Mouse (Mus musculus) hematopoietic multipotent progenitor cell, adult 10-12 weeks (in vitro differentiated cells): ENCODE data around the gene Ccdc152. TPM values are rescaled to one million over a fixed set of nuclear protein-coding genes. Genes with fewer than 3 reads are reported as not detected.

ENCODE experiments used
- polyA plus RNA-seq: library from polyadenylated mRNA; stranded (reverse); fragments of >175 nt; gene quantifications from 2 replicates; pipeline ENCODE4 v1.2.3, GENCODE M21; 2012; ENCODE audit warnings: low replicate concordance

The Ccdc152 gene
- not detected in 2 replicates for polyA plus RNA-seq

DNA sequence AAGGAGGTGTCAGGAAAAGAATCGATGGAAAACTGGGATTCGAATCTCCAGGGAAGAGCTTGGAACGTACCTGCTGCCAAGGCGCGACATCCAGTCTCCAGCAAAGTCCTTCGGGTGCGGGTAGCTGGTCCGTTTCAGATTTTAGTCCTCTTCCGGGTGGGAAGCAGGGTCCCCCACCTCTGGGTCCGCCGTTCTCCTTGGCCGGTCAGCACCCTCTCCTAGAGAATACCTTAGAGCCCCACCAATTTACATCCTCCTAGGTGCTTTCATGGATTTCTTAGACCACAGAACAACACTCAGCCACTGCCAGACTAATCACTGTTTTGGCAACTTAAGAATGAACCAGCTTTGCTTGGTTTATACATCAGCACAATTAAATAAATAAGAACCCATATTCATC is at the start of gene Ccdc152:
Gene Ccdc152, minus strand, starts transcription at position 101 of the 400 bp plus-strand sequence.

DNA sequence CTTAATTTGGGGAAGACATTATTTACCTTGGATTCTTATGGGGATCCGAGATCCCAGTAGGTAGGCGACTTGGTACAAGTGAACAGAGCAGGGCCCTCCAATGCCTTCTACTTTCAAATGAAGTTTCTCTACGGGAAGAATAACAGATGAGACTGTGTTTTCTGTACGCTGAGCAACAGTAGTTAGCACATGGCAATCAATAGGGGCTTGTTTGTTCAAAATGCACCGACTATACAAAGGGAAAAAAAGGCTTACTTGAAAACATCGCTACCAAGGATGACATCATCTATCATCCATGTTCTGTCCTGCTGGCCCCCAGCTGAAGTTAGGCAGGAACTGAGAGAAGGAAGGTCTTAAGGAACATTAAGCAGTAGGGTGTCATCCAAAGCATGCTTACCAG is 35.1 kb downstream of the Ccdc152 start, which contains the start of gene Selenop:
Gene Selenop, plus strand, starts transcription at position 301 of the 400 bp plus-strand sequence.

Other genes with a start within 250 kb of the Ccdc152 start
- gene Selenop, start 35.0 kb downstream of the Ccdc152 start, polyA plus RNA-seq = 20.3 and 45.5 TPM in 2 replicates